Mouse (Mus musculus) liver, adult 2 months (tissue): ENCODE data around the gene Capn5. TPM values are rescaled to one million over a fixed set of nuclear protein-coding genes. Genes with fewer than 3 reads are reported as not detected.

Source experiments
- DNase-seq: peaks from one replicate; pipeline ENCODE4 v3.0.0-alpha.2; 2011; ENCODE audit warnings: low read depth, low spot score; ENCODE audit errors: extremely low read depth
- H3K27ac ChIP-seq: fragments of 200-500 bp; replicated peaks from 2 replicates; pipeline ENCODE4 v1.5.1; 2012; ENCODE audit warnings: low read depth, mild to moderate bottlenecking, control low read depth, inconsistent platforms, low read length; ENCODE audit not compliant: insufficient read depth
- H3K27me3 ChIP-seq: fragments of 200-500 bp; 2 replicates; pipeline ENCODE4 v1.6.1; 2012; ENCODE audit warnings: mild to moderate bottlenecking, moderate library complexity, low read length, inconsistent platforms; ENCODE audit not compliant: control insufficient read depth, insufficient read depth
- H3K36me3 ChIP-seq: fragments of 200-500 bp; 2 replicates; pipeline ENCODE4 v1.6.1; 2012; ENCODE audit warnings: low read length, inconsistent platforms; ENCODE audit not compliant: control insufficient read depth, insufficient read depth
- H3K4me1 ChIP-seq: fragments of 200-500 bp; 2 replicates; pipeline ENCODE4 v1.6.1; 2011; ENCODE audit warnings: low read length; ENCODE audit not compliant: control insufficient read depth, insufficient read depth
- H3K4me3 ChIP-seq: fragments of 200-500 bp; 2 replicates; pipeline ENCODE4 v1.5.1; 2011; ENCODE audit warnings: low read depth, mild to moderate bottlenecking, control low read depth, low read length, moderate library complexity; ENCODE audit not compliant: insufficient read depth
- H3K79me2 ChIP-seq: fragments of 200-500 bp; 2 replicates; pipeline ENCODE4 v1.6.1; 2012; ENCODE audit warnings: inconsistent platforms, mild to moderate bottlenecking, low read length, moderate library complexity; ENCODE audit not compliant: control insufficient read depth, insufficient read depth
- H3K9ac ChIP-seq: fragments of 200-500 bp; 2 replicates; pipeline ENCODE4 v1.6.1; 2012; ENCODE audit warnings: low read depth, mild to moderate bottlenecking, control low read depth, inconsistent platforms, low read length
- CTCF ChIP-seq: fragments of 200-500 bp; IDR thresholded peaks from 2 replicates; pipeline ENCODE4 v1.5.1; 2011; ENCODE audit warnings: low read depth, low read length, control low read depth
- POLR2A ChIP-seq: fragments of 200-500 bp; IDR thresholded peaks from 2 replicates; pipeline ENCODE4 v1.6.1; 2011; ENCODE audit warnings: low read length, control low read depth; ENCODE audit not compliant: insufficient read depth; ENCODE audit errors: extremely low read depth
- WGBS: fragments of 180-500 bp; shearing (Covaris S2); methylation state at CpG from one replicate; pipeline ENCODE4 v1.1.7; 2018; 5-methylcytosine and 5-hydroxymethylcytosine counted together
- polyA plus RNA-seq: library from polyadenylated mRNA; depleted of rRNA; stranded (reverse); fragments of >200 nt; gene quantifications from 2 replicates; pipeline ENCODE4 v1.2.3, GENCODE M21; 2012
- total RNA-seq: library from RNA; depleted of rRNA; stranded (reverse); fragments of >200 nt; gene quantifications from 2 replicates; pipeline ENCODE4 v1.2.3, GENCODE M21; 2014

Gene Capn5
- total and polyA plus RNA-seq, 2 experiments: 1.0 to 2.2 TPM

DNA sequence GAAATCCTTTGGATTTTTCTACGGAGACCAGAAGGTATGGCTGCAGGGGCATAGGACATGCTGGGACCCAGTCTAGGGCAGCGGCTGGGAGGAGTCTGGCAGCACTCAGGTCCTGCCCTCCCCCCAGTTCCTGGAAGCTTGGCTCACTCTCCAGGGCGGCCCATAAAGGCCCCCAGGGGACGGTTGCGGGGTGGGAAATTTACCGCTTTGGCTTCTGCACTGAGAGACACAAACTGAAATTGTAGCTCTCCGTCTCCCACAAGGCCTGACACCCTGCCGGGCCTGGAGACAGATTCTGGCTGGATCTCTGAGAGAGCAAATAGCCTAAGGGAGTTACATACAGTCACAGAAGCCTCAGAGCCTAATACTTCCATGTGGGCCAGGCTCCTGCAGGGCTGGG is 25.7 kb downstream of the Capn5 start:
- 86% methylated on average over 8 of the region's 8 CpGs for WGBS
- H3K36me3 ChIP-seq: no peaks in the 10 kb centered on the region
- no peak overlapping the region for H3K27ac ChIP-seq
- DNase-seq: no peak
- H3K27me3 ChIP-seq: no peaks in the 10 kb centered on the region
- H3K79me2 ChIP-seq: no peaks in the 10 kb centered on the region
- TF ChIP-seq CTCF (no peak), POLR2A (no peak)
- no peak overlapping the region for H3K9ac ChIP-seq
- no peaks in the 10 kb centered on the region for H3K4me1 ChIP-seq
- H3K4me3 ChIP-seq: no peak overlapping the region

DNA sequence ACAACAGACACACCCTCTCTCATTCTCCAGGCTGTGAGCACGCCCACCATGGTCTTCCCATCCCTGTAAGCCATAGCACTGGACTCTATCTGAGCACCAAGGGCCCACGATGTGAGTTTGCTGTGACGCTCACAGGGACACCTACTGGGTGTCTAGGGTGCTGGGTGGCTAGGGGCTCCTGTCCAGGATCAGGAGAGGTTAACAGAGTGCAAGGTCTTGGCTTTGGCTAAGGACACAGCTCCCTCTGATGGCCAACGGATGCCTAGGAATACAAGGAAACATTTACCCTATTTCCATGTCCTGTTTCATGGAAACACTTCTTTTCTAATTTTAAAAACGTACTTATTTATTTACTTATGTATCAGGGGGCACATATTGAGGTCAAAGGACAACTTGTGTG is 27.5 kb downstream of the Capn5 start:
- no peak overlapping the region for H3K9ac ChIP-seq
- peak; percentile 23 for DNase-seq
- H3K79me2 ChIP-seq: no peaks in the 10 kb centered on the region
- H3K27ac ChIP-seq: no peak overlapping the region
- H3K27me3 ChIP-seq: no peaks in the 10 kb centered on the region
- TF ChIP-seq CTCF: peak; percentile 55
- TF ChIP-seq POLR2A: no peak
- peaks cover 5% of the 10 kb centered on the region; the same call in 1 of the 2 replicates for H3K4me1 ChIP-seq
- 63% methylated on average over 5 of the region's 5 CpGs for WGBS
- H3K36me3 ChIP-seq: no peaks in the 10 kb centered on the region
- no peak overlapping the region for H3K4me3 ChIP-seq

DNA sequence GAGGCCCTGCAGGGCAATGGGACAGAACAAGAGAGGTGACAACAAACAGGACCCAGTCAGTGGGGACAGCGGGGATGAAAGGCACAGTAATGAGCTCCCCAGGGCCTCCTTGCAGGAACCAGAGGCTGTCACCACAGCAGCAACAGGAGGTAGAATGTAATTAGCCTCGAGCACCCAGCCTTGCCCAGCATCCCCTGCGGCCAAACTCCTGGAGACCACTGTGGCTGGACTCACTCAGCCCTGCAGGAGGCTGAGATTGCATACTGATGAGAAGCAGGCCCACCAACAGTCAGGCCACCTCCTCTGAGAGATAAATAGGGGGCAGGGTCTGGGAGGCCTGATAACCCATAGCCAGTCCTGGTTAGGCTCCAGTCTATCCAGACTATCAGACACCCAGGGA is 28.3 kb downstream of the Capn5 start:
- DNase-seq: no peak
- no peaks in the 10 kb centered on the region for H3K79me2 ChIP-seq
- 85% methylated on average over 3 of the region's 3 CpGs for WGBS
- no peak overlapping the region for H3K4me3 ChIP-seq
- no peaks in the 10 kb centered on the region for H3K27me3 ChIP-seq
- TF ChIP-seq CTCF (no peak), POLR2A (no peak)
- peaks cover 5% of the 10 kb centered on the region; the same call in 1 of the 2 replicates for H3K4me1 ChIP-seq
- no peaks in the 10 kb centered on the region for H3K36me3 ChIP-seq
- no peak overlapping the region for H3K27ac ChIP-seq
- H3K9ac ChIP-seq: no peak overlapping the region

DNA sequence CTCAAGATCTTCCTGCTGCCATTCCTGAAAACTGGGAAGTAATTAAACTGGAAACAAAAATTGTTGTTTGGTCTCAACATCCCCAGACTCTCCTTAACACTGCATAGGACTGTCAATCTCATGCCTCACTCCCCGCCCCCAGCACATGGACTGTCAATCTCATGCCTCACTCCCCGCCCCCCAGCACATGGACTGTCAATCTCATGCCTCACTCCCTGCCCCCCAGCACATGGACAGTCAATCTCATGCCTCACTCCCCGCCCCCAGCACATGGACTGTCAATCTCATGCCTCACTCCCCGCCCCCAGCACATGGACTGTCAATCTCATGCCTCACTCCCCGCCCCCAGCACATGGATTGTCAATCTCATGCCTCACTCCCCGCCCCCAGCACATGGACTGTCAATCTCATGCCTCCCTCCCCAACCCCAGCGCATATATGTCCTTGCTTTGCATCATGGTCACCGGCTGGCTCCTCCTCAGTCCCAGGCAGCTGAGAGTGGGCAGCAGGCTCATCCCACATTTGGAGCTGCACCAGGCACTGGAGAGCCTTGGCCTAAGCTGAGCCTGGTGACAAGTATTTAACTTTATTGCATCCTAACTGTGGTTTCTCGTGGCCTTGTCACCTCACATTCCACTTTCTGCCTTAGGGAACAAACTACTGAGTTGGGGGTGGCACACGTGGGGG is 29.2 kb downstream of the Capn5 start:
- peaks cover 5% of the 10 kb centered on the region; the same call in 1 of the 2 replicates for H3K4me1 ChIP-seq
- no peak overlapping the region for H3K4me3 ChIP-seq
- TF ChIP-seq CTCF (no peak), POLR2A (no peak)
- H3K27ac ChIP-seq: no peak overlapping the region
- no peak overlapping the region for H3K9ac ChIP-seq
- no peak for DNase-seq
- no peaks in the 10 kb centered on the region for H3K36me3 ChIP-seq
- 87% methylated on average over 10 of the region's 10 CpGs for WGBS
- no peaks in the 10 kb centered on the region for H3K27me3 ChIP-seq
- no peaks in the 10 kb centered on the region for H3K79me2 ChIP-seq

DNA sequence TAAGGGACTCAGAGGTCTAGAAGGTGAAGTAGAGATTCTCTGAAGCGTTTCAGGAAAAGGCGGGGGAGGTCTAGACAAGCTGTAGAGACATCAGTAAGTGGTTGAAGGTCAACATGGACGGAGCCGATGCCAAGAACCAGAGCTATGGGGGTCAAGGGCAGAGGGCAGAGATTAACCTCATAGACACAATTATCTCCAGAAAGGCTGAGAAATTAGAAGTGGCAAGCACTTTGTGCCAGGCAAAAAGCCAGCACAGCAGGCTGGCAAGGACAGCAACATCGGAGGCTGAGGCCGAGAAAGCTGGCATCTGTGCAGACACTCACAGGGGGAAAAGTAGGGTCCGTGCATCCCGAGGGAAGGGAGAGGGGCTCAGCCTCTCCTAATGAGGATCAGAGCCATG is 30.3 kb downstream of the Capn5 start:
- Histone ChIP-seq H3K36me3 (no peaks in the 10 kb centered on the region), H3K4me1 (peaks cover 5% of the 10 kb centered on the region; the same call in 1 of the 2 replicates)
- 12% methylated on average over 8 of the region's 8 CpGs for WGBS

DNA sequence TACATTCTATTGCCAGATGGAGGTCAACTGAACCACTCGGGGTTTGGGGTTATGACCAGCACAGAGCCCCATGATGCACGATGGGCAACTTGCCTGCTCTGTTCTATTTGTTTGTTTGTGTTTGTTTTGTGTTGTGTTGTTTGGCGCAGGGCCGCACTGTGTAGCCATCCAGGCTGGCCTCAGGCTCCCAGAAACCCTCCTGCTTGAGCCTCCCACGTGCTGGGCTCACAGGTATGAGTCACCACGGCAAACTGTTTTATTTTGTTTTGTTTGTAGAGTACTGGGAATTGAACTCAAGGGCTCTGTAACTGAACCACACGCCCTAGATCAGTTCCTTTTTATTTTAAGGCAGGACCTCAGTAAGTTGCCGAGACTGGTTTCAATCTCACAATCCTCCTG is 31.6 kb downstream of the Capn5 start:
- WGBS: 34% methylated on average over 8 of the region's 8 CpGs
- no peak overlapping the region for H3K9ac ChIP-seq
- no peak overlapping the region for H3K27ac ChIP-seq
- no peaks in the 10 kb centered on the region for H3K27me3 ChIP-seq
- H3K36me3 ChIP-seq: no peaks in the 10 kb centered on the region
- H3K79me2 ChIP-seq: no peaks in the 10 kb centered on the region
- peaks cover 14% of the 10 kb centered on the region for H3K4me1 ChIP-seq
- peak; percentile 84 for DNase-seq
- no peak overlapping the region for H3K4me3 ChIP-seq
- TF ChIP-seq POLR2A: no peak
- no peak for TF ChIP-seq CTCF

More for the DNA sequence above, 30.3 kb downstream of the Capn5 start:
- H3K79me2 ChIP-seq: no peaks in the 10 kb centered on the region
- peak; percentile 69 for DNase-seq
- no peak overlapping the region for H3K27ac ChIP-seq
- no peak overlapping the region for H3K4me3 ChIP-seq
- TF ChIP-seq CTCF (no peak), POLR2A (no peak)
- no peaks in the 10 kb centered on the region for H3K27me3 ChIP-seq
- H3K9ac ChIP-seq: no peak overlapping the region
